Mouse (Mus musculus): ENCODE results near the gene Polq.
A peak's percentile ranks its signal among the peaks of the same experiment; 100 is the strongest.

Gene Polq

GRCm38 (mm10) chr16:37011061-37011921 is at the start of gene Polq:
Gene Polq, plus strand, starts transcription at chr16:37011786.
- peak; percentile 96 for DNase-seq (ENCODE audit: low read depth, low spot score)

GRCm38 (mm10) chr16:36963415-36963814 is 48.2 kb upstream of the Polq start:
- DNase-seq (ENCODE audit: low read depth, low spot score): no peak

GRCm38 (mm10) chr16:36979127-36979526 is 32.5 kb upstream of the Polq start:
- DNase-seq (ENCODE audit: low read depth, low spot score): no peak

GRCm38 (mm10) chr16:36983796-36984195 is 27.8 kb upstream of the Polq start:
- no peak for DNase-seq (ENCODE audit: low read depth, low spot score)

GRCm38 (mm10) chr16:36985636-36986042 is 25.9 kb upstream of the Polq start:
- DNase-seq (ENCODE audit: low read depth, low spot score): peak; percentile 42

GRCm38 (mm10) chr16:36987399-36987798 is 24.2 kb upstream of the Polq start:
- no peak for DNase-seq (ENCODE audit: low read depth, low spot score)

GRCm38 (mm10) chr16:36988066-36988465 is 23.5 kb upstream of the Polq start:
- no peak for DNase-seq (ENCODE audit: low read depth, low spot score)

GRCm38 (mm10) chr16:36989493-36989892 is 22.1 kb upstream of the Polq start:
- peak; percentile 4 for DNase-seq (ENCODE audit: low read depth, low spot score)

GRCm38 (mm10) chr16:36989999-36990625 is 21.5 kb upstream of the Polq start, which contains the start of gene Fbxo40:
Gene Fbxo40, minus strand, starts transcription at chr16:36990467.
- DNase-seq (ENCODE audit: low read depth, low spot score): no peak

- no peak for DNase-seq (ENCODE audit: low read depth, low spot score)
Observed at GRCm38 (mm10) chr16:36997650-36998049, 13.9 kb upstream of the Polq start.

- DNase-seq (ENCODE audit: low read depth, low spot score): no peak
Observed at GRCm38 (mm10) chr16:36999366-36999972, 12.1 kb upstream of the Polq start.

- peak; percentile 22 for DNase-seq (ENCODE audit: low read depth, low spot score)
Observed at GRCm38 (mm10) chr16:37009262-37009661, 2.3 kb upstream of the Polq start.

GRCm38 (mm10) chr16:37010370-37010769 is 1.2 kb upstream of the Polq start:
- DNase-seq (ENCODE audit: low read depth, low spot score): peak; percentile 74

GRCm38 (mm10) chr16:37011922-37012289 is 320 bp downstream of the Polq start:
- DNase-seq (ENCODE audit: low read depth, low spot score): no peak

GRCm38 (mm10) chr16:37012336-37012735 is 750 bp downstream of the Polq start:
- DNase-seq (ENCODE audit: low read depth, low spot score): no peak

- no peak for DNase-seq (ENCODE audit: low read depth, low spot score)
Observed at GRCm38 (mm10) chr16:37027581-37027980, 16.0 kb downstream of the Polq start.

- no peak for DNase-seq (ENCODE audit: low read depth, low spot score)
Observed at GRCm38 (mm10) chr16:37031996-37032395, 20.4 kb downstream of the Polq start.

- DNase-seq (ENCODE audit: low read depth, low spot score): no peak
Observed at GRCm38 (mm10) chr16:37034751-37035150, 23.2 kb downstream of the Polq start.

GRCm38 (mm10) chr16:37059631-37060030 is 48.0 kb downstream of the Polq start:
- DNase-seq (ENCODE audit: low read depth, low spot score): no peak

GRCm38 (mm10) chr16:37061261-37061660 is 49.7 kb downstream of the Polq start:
- DNase-seq (ENCODE audit: low read depth, low spot score): no peak

GRCm38 (mm10) chr16:37072354-37072753 is 60.8 kb downstream of the Polq start:
- DNase-seq (ENCODE audit: low read depth, low spot score): no peak

- DNase-seq (ENCODE audit: low read depth, low spot score): no peak
Observed at GRCm38 (mm10) chr16:37089648-37090047, 78.1 kb downstream of the Polq start.

Data from CD4-positive, CD25-positive, alpha-beta regulatory T cell, adult 2 months (primary cell).